Mouse (Mus musculus) G1E (cell line): ENCODE measurements around the gene Il10.

ENCODE experiments used
- CTCF ChIP-seq: IDR thresholded peaks from 2 replicates; pipeline ENCODE4 v1.5.1; 2012; ENCODE audit warnings: low read depth, low read length, inconsistent platforms, mixed read lengths
- GATA2 ChIP-seq: IDR thresholded peaks from 2 replicates; pipeline ENCODE4 v1.6.1; 2012; ENCODE audit warnings: low read depth, low read length, inconsistent platforms, borderline replicate concordance
- POLR2AphosphoS5 ChIP-seq: IDR thresholded peaks from 2 replicates; pipeline ENCODE4 v1.6.1; 2012; ENCODE audit warnings: low read depth, low read length, inconsistent platforms; ENCODE audit not compliant: insufficient replicate concordance

GRCm38 (mm10) chr1:131021438-131021837, 1.8 kb downstream of the Il10 start:
- TF ChIP-seq CTCF, result no peak
- no peak for TF ChIP-seq POLR2AphosphoS5
- no peak for TF ChIP-seq GATA2
